Mouse (Mus musculus) heart, adult 2 months (tissue): ENCODE data around the gene Hras.

ENCODE experiments used
- CTCF ChIP-seq: fragments of 200-600 bp; IDR thresholded peaks from 2 replicates; pipeline ENCODE4 v1.8.1; 2022; ENCODE audit warnings: antibody characterized with exemption, mild to moderate bottlenecking, moderate library complexity
- POLR2A ChIP-seq: fragments of 200-500 bp; IDR thresholded peaks from 2 replicates; pipeline ENCODE4 v1.6.1; 2011; ENCODE audit warnings: mild to moderate bottlenecking, low read depth, low read length, control low read depth; ENCODE audit not compliant: insufficient read depth

DNA sequence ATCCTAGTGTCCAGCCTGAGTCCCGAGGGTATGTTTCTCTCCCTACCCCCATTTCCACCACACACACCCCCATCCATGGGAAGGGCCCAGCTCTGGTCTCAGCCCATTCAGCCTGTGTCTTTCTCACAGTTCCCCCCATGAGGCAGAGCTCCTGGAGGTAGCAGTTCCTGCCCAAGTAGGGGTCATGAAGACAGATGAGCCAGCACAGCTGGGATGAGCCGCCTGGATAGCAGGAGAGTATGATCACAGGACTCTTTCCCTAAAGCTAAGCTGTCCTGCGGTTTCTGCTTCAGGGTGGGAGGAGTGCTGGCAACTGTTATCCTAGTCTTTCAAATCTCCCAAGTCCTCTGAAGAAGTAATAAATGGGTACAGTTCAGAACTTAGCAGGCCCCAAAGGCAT is 24.3 kb upstream of the Hras start:
- TF ChIP-seq CTCF (no peak), POLR2A (no peak)
